In genomic region chr6:120251010-120251409, GRCm38 (mm10) we compare ENCODE assay signal across 30 mouse cellular contexts. TPM values are rescaled to one million over a fixed set of nuclear protein-coding genes. Genes with fewer than 3 reads are reported as not detected.
DNase-seq lines count a peak whose midpoint lies in the region; ATAC-seq and TF ChIP-seq lines count a peak whose summit lies in the region.
"Had no signal": no experiment of that assay in that cellular context is flagged by ENCODE, and none has a peak within 500 bp of the region (broad histone marks: within the 10 kb centered on the region; RNA-seq: fewer than 3 reads in every experiment).

No protein-coding gene starts in this region.

- TF ChIP-seq EP300 in CH12.LX (IDR thresholded peaks at IDR 0.05; ENCODE audit: low read length): peak; percentile 67
- no peak for TF ChIP-seq EP300 in stomach, postnatal 0 days (optimal IDR thresholded peaks at IDR 0.05)

- dilution Hi-C loops in CH12.LX (cut with MboI; ENCODE audit: extremely low pct_ligation_motif_present, extremely low pct_unique_long_range_greater_than_20kb, low sequenced_read_pairs): no loop called here

- H3K4me1 ChIP-seq in kidney, adult 2 months (ENCODE audit: control insufficient read depth, insufficient read depth, low read length): peaks cover 35% of the 10 kb centered on the region
- H3K4me1 ChIP-seq in kidney, embryonic 15.5 days: peaks cover 14% of the 10 kb centered on the region
- H3K4me1 ChIP-seq in CH12.LX (ENCODE audit: control insufficient read depth in 1 of 2, insufficient read depth in 2 of 2): peaks cover 6 to 9% of the 10 kb centered on the region in 2 experiments
- H3K4me1 ChIP-seq in stomach, postnatal 0 days (replicated peaks; ENCODE audit: control insufficient read depth, insufficient read depth): no peaks in the 10 kb centered on the region
- H3K4me1 ChIP-seq in midbrain, embryonic 13.5 days (replicated peaks): no peaks in the 10 kb centered on the region; the same call in 1 of the 2 replicates
- H3K4me1 ChIP-seq: heart, embryonic 13.5 days had no signal

- peak overlapping the region; percentile 66 for H3K27ac ChIP-seq in kidney, adult 2 months (ENCODE audit: insufficient read depth, low read depth, low read length)
- H3K27ac ChIP-seq in kidney, embryonic 15.5 days: no peak overlapping the region
- no peak overlapping the region for H3K27ac ChIP-seq in CH12.LX (ENCODE audit: insufficient read depth, low read depth)
- no peak overlapping the region for H3K27ac ChIP-seq in stomach, postnatal 0 days (replicated peaks)
- H3K27ac ChIP-seq in midbrain, embryonic 13.5 days: no peak overlapping the region
- H3K27ac ChIP-seq: embryonic facial prominence, embryonic 10.5 days; heart, adult 2 months; heart, embryonic 13.5 days; hindbrain, postnatal 0 days; limb, embryonic 10.5 days had no signal

- no peak for TF ChIP-seq POLR2A in kidney, adult 2 months (IDR thresholded peaks at IDR 0.05; ENCODE audit: low read depth, low read length)
- TF ChIP-seq POLR2A in CH12.LX (IDR thresholded peaks at IDR 0.05; ENCODE audit: low read depth, low read length): no peak

- H3K27me3 ChIP-seq in kidney, adult 2 months (replicated peaks; ENCODE audit: control insufficient read depth, insufficient read depth, low read length): no peaks in the 10 kb centered on the region
- no peaks in the 10 kb centered on the region for H3K27me3 ChIP-seq in kidney, embryonic 15.5 days
- H3K27me3 ChIP-seq in CH12.LX (replicated peaks): no peaks in the 10 kb centered on the region
- no peaks in the 10 kb centered on the region for H3K27me3 ChIP-seq in stomach, postnatal 0 days (ENCODE audit: control insufficient read depth, insufficient read depth, low read length)
- no peaks in the 10 kb centered on the region for H3K27me3 ChIP-seq in midbrain, embryonic 13.5 days
- H3K27me3 ChIP-seq: heart, embryonic 13.5 days had no signal

- 50% methylated on average over 7 of the region's 7 CpGs for WGBS in kidney, adult 2 months
- 68% methylated on average over 7 of the region's 7 CpGs for WGBS in kidney, embryonic 15.5 days
- 61% methylated on average over 7 of the region's 7 CpGs for WGBS in stomach, postnatal 0 days
- WGBS in midbrain, embryonic 13.5 days: 81% methylated on average over 7 of the region's 7 CpGs

- H3K4me3 ChIP-seq in kidney, adult 2 months (ENCODE audit: insufficient read depth, low read depth, low read length): no peak overlapping the region
- no peak overlapping the region for H3K4me3 ChIP-seq in kidney, embryonic 15.5 days (replicated peaks)
- no peak overlapping the region for H3K4me3 ChIP-seq in CH12.LX (replicated peaks in 1 of 3; ENCODE audit: low read depth in 2 of 3, low read length in 2 of 3, poor library complexity in 1 of 3)
- H3K4me3 ChIP-seq in stomach, postnatal 0 days (ENCODE audit: low read depth, low read length): no peak overlapping the region
- no peak overlapping the region for H3K4me3 ChIP-seq in midbrain, embryonic 13.5 days (replicated peaks)
- H3K4me3 ChIP-seq: embryonic facial prominence, embryonic 10.5 days; heart, adult 2 months; heart, embryonic 13.5 days; limb, embryonic 10.5 days had no signal

- peak; percentile 85 for DNase-seq in kidney, adult 2 months
- peak; percentile 51 for DNase-seq in CH12.LX (ENCODE audit: extremely low read depth)
- DNase-seq in kidney, postnatal 25 days: peak; percentile 37 to 74
- peak; percentile 43 for DNase-seq in stomach, postnatal 0 days (ENCODE audit: low spot score)
- DNase-seq: cerebellum, adult 11 months; cerebellum, postnatal 10 days; forebrain, postnatal 0 days; gastrocnemius, postnatal 25 days; heart, adult 2 months; heart, postnatal 14 days; liver; thymus, postnatal 25 days had no signal

- no peaks in the 10 kb centered on the region for H3K79me2 ChIP-seq in CH12.LX (replicated peaks; ENCODE audit: control insufficient read depth, extremely low read depth, insufficient read depth, poor library complexity, severe bottlenecking)

- H3K4me2 ChIP-seq in kidney, embryonic 15.5 days: no peak overlapping the region
- no peak overlapping the region for H3K4me2 ChIP-seq in CH12.LX (ENCODE audit: insufficient read depth, low read depth, poor library complexity, severe bottlenecking)
- H3K4me2 ChIP-seq in stomach, postnatal 0 days (replicated peaks; ENCODE audit: low read depth): no peak overlapping the region
- no peak overlapping the region for H3K4me2 ChIP-seq in midbrain, embryonic 13.5 days (replicated peaks)
- H3K4me2 ChIP-seq: heart, embryonic 13.5 days; midbrain, embryonic 11.5 days had no signal

- no peak for TF ChIP-seq CTCF in kidney, adult 2 months (conservative IDR thresholded peaks at IDR 0.05; ENCODE audit: insufficient read depth, insufficient read length, low read depth, low read length)
- TF ChIP-seq CTCF in CH12.LX (conservative IDR thresholded peaks at IDR 0.05 in 1 of 2, IDR thresholded peaks at IDR 0.05 in 1 of 2; ENCODE audit: low read depth in 2 of 2, low read length in 2 of 2): no peak
- no peak for TF ChIP-seq CTCF in stomach, postnatal 0 days (IDR thresholded peaks at IDR 0.05; ENCODE audit: low read depth)

- TF ChIP-seq RAD21 in CH12.LX (IDR thresholded peaks at IDR 0.05; ENCODE audit: low read depth, low read length): no peak

- H3K9me3 ChIP-seq in kidney, embryonic 15.5 days (replicated peaks): no peaks in the 10 kb centered on the region
- no peaks in the 10 kb centered on the region for H3K9me3 ChIP-seq in CH12.LX (replicated peaks; ENCODE audit: low read length)
- H3K9me3 ChIP-seq in stomach, postnatal 0 days (ENCODE audit: control insufficient read depth, low read length): no peaks in the 10 kb centered on the region
- no peaks in the 10 kb centered on the region for H3K9me3 ChIP-seq in midbrain, embryonic 13.5 days
- H3K9me3 ChIP-seq: embryonic facial prominence, embryonic 10.5 days; heart, embryonic 13.5 days; limb, embryonic 10.5 days had no signal

- ATAC-seq in kidney, embryonic 15.5 days (replicated peaks; ENCODE audit: low FRiP score): no peak
- peak; percentile 78 for ATAC-seq in stomach, postnatal 0 days (ENCODE audit: low FRiP score, low TSS enrichment)
- no peak for ATAC-seq in erythroid progenitor cell, adult 5-6 weeks (replicated peaks; ENCODE audit: low FRiP score, poor library complexity, severe bottlenecking)
- no peak for ATAC-seq in midbrain, embryonic 13.5 days
- ATAC-seq: CD4-positive, CD25-positive, alpha-beta regulatory T cell, adult 4 months; forebrain, postnatal 0 days; hindbrain, postnatal 0 days; lung, postnatal 0 days had no signal

- no peaks in the 10 kb centered on the region for H3K36me3 ChIP-seq in kidney, adult 2 months (ENCODE audit: control insufficient read depth, insufficient read depth, low read length)
- no peaks in the 10 kb centered on the region for H3K36me3 ChIP-seq in kidney, embryonic 15.5 days
- H3K36me3 ChIP-seq in CH12.LX (replicated peaks in 1 of 2; ENCODE audit: control insufficient read depth in 1 of 2, insufficient read depth in 1 of 2, low read length in 1 of 2): no peaks in the 10 kb centered on the region
- no peaks in the 10 kb centered on the region for H3K36me3 ChIP-seq in stomach, postnatal 0 days (ENCODE audit: control insufficient read depth, insufficient read depth, low read length)
- no peaks in the 10 kb centered on the region for H3K36me3 ChIP-seq in midbrain, embryonic 13.5 days
- H3K36me3 ChIP-seq: embryonic facial prominence, embryonic 10.5 days; heart, embryonic 13.5 days; limb, embryonic 10.5 days had no signal

- in situ Hi-C loops in CH12.LX (cut with MboI; ENCODE audit: low pct_ligation_motif_present, low pct_unique_long_range_greater_than_20kb, low sequenced_read_pairs): no loop called here

- no peak overlapping the region for H3K9ac ChIP-seq in kidney, embryonic 15.5 days
- no peak overlapping the region for H3K9ac ChIP-seq in CH12.LX (ENCODE audit: insufficient read depth, low read depth)
- H3K9ac ChIP-seq in stomach, postnatal 0 days (ENCODE audit: low read length): no peak overlapping the region
- no peak overlapping the region for H3K9ac ChIP-seq in midbrain, embryonic 13.5 days (replicated peaks)
- H3K9ac ChIP-seq: forebrain, postnatal 0 days; heart, embryonic 13.5 days had no signal

TF ChIP-seq in CH12.LX, 34 proteins besides CTCF, POLR2A, EP300 and RAD21 (continues in another document):
- 0 out of 2 replicates have a peak, but pooled peaks have one; percentile 23 for TF ChIP-seq JUND (conservative IDR thresholded peaks at IDR 0.05; ENCODE audit: low read depth, low read length)
- TF ChIP-seq NRF1 (IDR thresholded peaks at IDR 0.05; ENCODE audit: low read depth, low read length): no peak
- no peak for TF ChIP-seq E2F4 (IDR thresholded peaks at IDR 0.05; ENCODE audit: insufficient replicate concordance, low read depth, low read length)
- TF ChIP-seq RCOR1 (conservative IDR thresholded peaks at IDR 0.05; ENCODE audit: low read depth, low read length): no peak
- TF ChIP-seq ELF1 (IDR thresholded peaks at IDR 0.05; ENCODE audit: low read depth, low read length): no peak
- TF ChIP-seq IRF4 (IDR thresholded peaks at IDR 0.05; ENCODE audit: low read depth, low read length): peak; percentile 38; the same call in 1 of the 2 replicates
- no peak for TF ChIP-seq POLR2AphosphoS2 (IDR thresholded peaks at IDR 0.05; ENCODE audit: low read depth, low read length)
- TF ChIP-seq PAX5 (IDR thresholded peaks at IDR 0.05; ENCODE audit: low read length): no peak
- no peak for TF ChIP-seq SIN3A (IDR thresholded peaks at IDR 0.05; ENCODE audit: low read length)

RNA-seq across cellular contexts. Expression of gene D330020A13Rik, which starts 43.2 kb away (rescaled TPM):
- 0.09 and 0.22 TPM in 2 replicates for polyA plus RNA-seq in kidney, adult 2 months (2012; rRNA removed)
- 0.52 and 0.81 TPM in 2 replicates for polyA plus RNA-seq in kidney, embryonic 15.5 days (2015; fragmentation: Nextera tagmentation; extraction: Ambion mirVana)
- not detected in 2 replicates for total RNA-seq in CH12.LX (2012; rRNA removed)
- not detected in 2 replicates for total RNA-seq in CH12.LX (2014; rRNA removed)
- polyA plus RNA-seq in CH12.LX (2012; ENCODE audit: insufficient read length, low read depth): not detected in 2 replicates
- 0.35 and 0.51 TPM in 2 replicates for polyA plus RNA-seq in stomach, postnatal 0 days (2015; fragmentation: Nextera tagmentation; extraction: Ambion mirVana)
- not detected in 2 replicates for total RNA-seq in erythroid progenitor cell, adult 5-6 weeks (2015; ENCODE audit: low replicate concordance)
- not detected in 2 replicates for total RNA-seq in erythroid progenitor cell, adult 5-6 weeks (2017; ENCODE audit: low replicate concordance)
- not detected in 2 replicates for polyA plus RNA-seq in midbrain, embryonic 13.5 days (2015; fragmentation: Nextera tagmentation; extraction: Ambion mirVana)
- total RNA-seq: forebrain, postnatal 0 days; heart, adult 2 months; heart, postnatal 14 days; layer of hippocampus, adult 18-20 months; layer of hippocampus, postnatal 25 days; monocyte, adult 5-6 weeks; neutrophil, adult 5-6 weeks had no signal
- polyA plus RNA-seq: CD4-positive, CD25-positive, alpha-beta regulatory T cell, adult 4 months; cortical plate, adult 2 months; forebrain, embryonic 11.5 days; forebrain, postnatal 0 days; heart, adult 2 months; heart, embryonic 13.5 days; hindbrain, postnatal 0 days; limb, embryonic 10.5 days; liver, embryonic 16.5 days; lung, postnatal 0 days; midbrain, embryonic 11.5 days had no signal

RNA-seq across cellular contexts. Expression of gene B4galnt3, which starts 43.3 kb away (rescaled TPM):
- 28.9 and 35.3 TPM in 2 replicates for polyA plus RNA-seq in kidney, adult 2 months (2012; rRNA removed)
- polyA plus RNA-seq in kidney, embryonic 15.5 days (2015; fragmentation: Nextera tagmentation; extraction: Ambion mirVana): 2.2 and 2.6 TPM in 2 replicates
- total RNA-seq in CH12.LX (2012; rRNA removed) (0.08 and 0.47 TPM in 2 replicates), CH12.LX (2014; rRNA removed) (0.12 and 0.21 TPM in 2 replicates)
- 0.25 and 0.44 TPM in 2 replicates for polyA plus RNA-seq in CH12.LX (2012; ENCODE audit: insufficient read length, low read depth)
- polyA plus RNA-seq in stomach, postnatal 0 days (2015; fragmentation: Nextera tagmentation; extraction: Ambion mirVana): 0.74 and 0.85 TPM in 2 replicates
- total RNA-seq in erythroid progenitor cell, adult 5-6 weeks (2015; ENCODE audit: low replicate concordance): 0.42 TPM in 1 of 2 replicates, not detected in the other
- 1.0 and 1.9 TPM in 2 replicates for total RNA-seq in erythroid progenitor cell, adult 5-6 weeks (2017; ENCODE audit: low replicate concordance)
- polyA plus RNA-seq in midbrain, embryonic 13.5 days (2015; fragmentation: Nextera tagmentation; extraction: Ambion mirVana): 0.06 and 0.09 TPM in 2 replicates
- total RNA-seq: monocyte, adult 5-6 weeks; neutrophil, adult 5-6 weeks had no signal
- polyA plus RNA-seq: CD4-positive, CD25-positive, alpha-beta regulatory T cell, adult 4 months; forebrain, embryonic 11.5 days; hindbrain, embryonic 11.5 days; lung, postnatal 0 days had no signal
